8 mouse cellular contexts compared by ENCODE assay signal in genomic region chr13:58214346-58215252, GRCm38 (mm10). TPM values are rescaled to one million over a fixed set of nuclear protein-coding genes. Genes with fewer than 3 reads are reported as not detected.
DNase-seq lines count a peak whose midpoint lies in the region; ATAC-seq and TF ChIP-seq lines count a peak whose summit lies in the region.

No protein-coding gene starts in this region.

- peak overlapping the region; percentile 91 for H3K4me2 ChIP-seq in heart, embryonic 16.5 days (ENCODE audit: low read depth, low read length)

- DNase-seq in adrenal gland, postnatal 36 days: peak; percentile 14 to 37
- DNase-seq in adrenal gland, postnatal 10 days: no peak
- DNase-seq in cerebellum, postnatal 36 days: peak; percentile 21 to 24
- DNase-seq in liver, adult 2 months (ENCODE audit: extremely low read depth, low read depth, low spot score): peak; percentile 74
- DNase-seq in naive thymus-derived CD4-positive, alpha-beta T cell, adult 2 months (ENCODE audit: low read depth): peak; percentile 84
- DNase-seq in urinary bladder, postnatal 14 days (ENCODE audit: low spot score): no peak

- WGBS in heart, embryonic 16.5 days: 1% methylated on average over 45 of the region's 49 CpGs
- under 1% methylated on average over 48 of the region's 49 CpGs for WGBS in liver, adult 2 months

- ATAC-seq in CD4-positive, CD25-positive, alpha-beta regulatory T cell, adult 4 months: peak; percentile 46
- ATAC-seq in heart, embryonic 16.5 days (replicated peaks; ENCODE audit: extremely low read depth, insufficient read depth, low FRiP score): peak; percentile 64

- no peak for TF ChIP-seq POLR2A in liver, adult 2 months (IDR thresholded peaks at IDR 0.05; ENCODE audit: extremely low read depth, insufficient read depth, low read length)

- H3K36me3 ChIP-seq in heart, embryonic 16.5 days (ENCODE audit: control insufficient read depth, insufficient read depth): no peaks in the 10 kb centered on the region
- no peaks in the 10 kb centered on the region for H3K36me3 ChIP-seq in liver, adult 2 months (ENCODE audit: control insufficient read depth, insufficient read depth, low read length)

- H3K4me3 ChIP-seq in heart, embryonic 16.5 days (ENCODE audit: low read length): peak overlapping the region; percentile 99
- H3K4me3 ChIP-seq in liver, adult 2 months (ENCODE audit: insufficient read depth, low read depth, low read length): peak overlapping the region; percentile 94

- peaks cover 30% of the 10 kb centered on the region for H3K79me2 ChIP-seq in liver, adult 2 months (ENCODE audit: control insufficient read depth, insufficient read depth, low read length)

- peaks cover 24% of the 10 kb centered on the region for H3K4me1 ChIP-seq in heart, embryonic 16.5 days (ENCODE audit: control insufficient read depth, insufficient read depth, low read length)
- H3K4me1 ChIP-seq in liver, adult 2 months (ENCODE audit: control insufficient read depth, insufficient read depth, low read length): peaks cover 25% of the 10 kb centered on the region

- H3K9ac ChIP-seq in heart, embryonic 16.5 days (ENCODE audit: low read length): peak overlapping the region; percentile 99
- H3K9ac ChIP-seq in liver, adult 2 months (ENCODE audit: low read depth, low read length): peak overlapping the region; percentile 99

- no peaks in the 10 kb centered on the region for H3K27me3 ChIP-seq in heart, embryonic 16.5 days (ENCODE audit: control insufficient read depth, insufficient read depth, low read length)
- no peaks in the 10 kb centered on the region for H3K27me3 ChIP-seq in liver, adult 2 months (ENCODE audit: control insufficient read depth, insufficient read depth, low read length)

- no peak for TF ChIP-seq CTCF in liver, adult 2 months (IDR thresholded peaks at IDR 0.05; ENCODE audit: low read depth, low read length)

- no peaks in the 10 kb centered on the region for H3K9me3 ChIP-seq in heart, embryonic 16.5 days (replicated peaks; ENCODE audit: control insufficient read depth, low read length)

- H3K27ac ChIP-seq in heart, embryonic 16.5 days (ENCODE audit: low read length): peak overlapping the region; percentile 87
- H3K27ac ChIP-seq in liver, adult 2 months (replicated peaks; ENCODE audit: insufficient read depth, low read depth, low read length): peak overlapping the region; percentile 93

RNA-seq across cellular contexts. Expression of gene Ubqln1, which starts 0.9 kb away (rescaled TPM):
- 100 to 1,000 TPM; 123 to 141 TPM for total RNA-seq in adrenal gland, postnatal 36 days (2021)
- 10 to 100 TPM; 89.6 to 93.1 TPM for total RNA-seq in adrenal gland, postnatal 10 days (2021)
- 10 to 100 TPM; 14.2 to 21.1 TPM for polyA plus RNA-seq in CD4-positive, CD25-positive, alpha-beta regulatory T cell, adult 4 months (2017; shearing (Covaris generic))
- polyA plus RNA-seq in heart, embryonic 16.5 days (2015; fragmentation: Nextera tagmentation; extraction: Ambion mirVana): 71.4 and 71.8 TPM in 2 replicates
- 77.4 and 87.1 TPM in 2 replicates for total RNA-seq in liver, adult 2 months (2014; rRNA removed)
- polyA plus RNA-seq in liver, adult 2 months (2012; rRNA removed): 119 and 146 TPM in 2 replicates

RNA-seq across cellular contexts. Expression of gene Idnk, which starts 57.1 kb away (rescaled TPM):
- total RNA-seq in adrenal gland, postnatal 36 days (2021): 10 to 100 TPM; 57.2 to 62.8 TPM
- total RNA-seq in adrenal gland, postnatal 10 days (2021): 10 to 100 TPM; 43.8 to 48.6 TPM
- 100 to 1,000 TPM; 260 to 314 TPM for polyA plus RNA-seq in CD4-positive, CD25-positive, alpha-beta regulatory T cell, adult 4 months (2017; shearing (Covaris generic))
- 32.4 and 35.8 TPM in 2 replicates for polyA plus RNA-seq in heart, embryonic 16.5 days (2015; fragmentation: Nextera tagmentation; extraction: Ambion mirVana)
- 34.0 and 34.5 TPM in 2 replicates for total RNA-seq in liver, adult 2 months (2014; rRNA removed)
- 26.9 and 27.3 TPM in 2 replicates for polyA plus RNA-seq in liver, adult 2 months (2012; rRNA removed)

Comparison
In these comparisons a context has a peak if more than half of its experiments do, and no peak if none do; other contexts are left out.
1. DNase-seq: peak in adrenal gland, postnatal 36 days (2 of 2), cerebellum, postnatal 36 days (2 of 2), liver, adult 2 months (single experiment) and naive thymus-derived CD4-positive, alpha-beta T cell, adult 2 months (single experiment); none in adrenal gland, postnatal 10 days (single experiment) and urinary bladder, postnatal 14 days (single experiment).